Mouse (Mus musculus): ENCODE measurements around the gene Dock2. TPM values are rescaled to one million over a fixed set of nuclear protein-coding genes. Genes with fewer than 3 reads are reported as not detected.

Dock2 gene
- total and polyA plus RNA-seq, 3 experiments, result 79.6 to 151 (median 133) TPM

GRCm38 (mm10) chr11:34315383-34315782, 468.3 kb downstream of the Dock2 start:
- no peak for DNase-seq (ENCODE audit: extremely low read depth)
- Histone ChIP-seq H3K36me3 (replicated peaks in 1 of 2; ENCODE audit: control insufficient read depth in 1 of 2, insufficient read depth in 1 of 2, low read length in 1 of 2) (peaks cover 39 to 88% of the 10 kb centered on the region in 2 experiments), H3K4me1 (ENCODE audit: control insufficient read depth in 1 of 2, insufficient read depth in 2 of 2) (peaks cover 0 to 2% of the 10 kb centered on the region in 2 experiments; a peak in 1 of 4 replicates), H3K27ac (ENCODE audit: insufficient read depth, low read depth) (no peak overlapping the region), H3K9ac (ENCODE audit: insufficient read depth, low read depth) (no peak overlapping the region), H3K79me2 (replicated peaks; ENCODE audit: control insufficient read depth, extremely low read depth, insufficient read depth, poor library complexity, severe bottlenecking) (no peaks in the 10 kb centered on the region), H3K4me3 (replicated peaks in 1 of 3; ENCODE audit: low read depth in 2 of 3, low read length in 2 of 3, poor library complexity in 1 of 3) (no peak overlapping the region), H3K27me3 (replicated peaks) (no peaks in the 10 kb centered on the region), H3K4me2 (ENCODE audit: insufficient read depth, low read depth, poor library complexity, severe bottlenecking) (no peak overlapping the region), H3K9me3 (replicated peaks; ENCODE audit: low read length) (no peaks in the 10 kb centered on the region)
- in situ Hi-C loops (cut with MboI; ENCODE audit: low pct_ligation_motif_present, low pct_unique_long_range_greater_than_20kb, low sequenced_read_pairs), result no loop called here
- TF ChIP-seq ZC3H11A (IDR thresholded peaks at IDR 0.05; ENCODE audit: low read depth, low read length), result no peak
- no peak for TF ChIP-seq SIN3A (IDR thresholded peaks at IDR 0.05; ENCODE audit: low read length)
- TF ChIP-seq NELFE (IDR thresholded peaks at IDR 0.05; ENCODE audit: low read depth, low read length), result no peak
- no peak for TF ChIP-seq MAFK (IDR thresholded peaks at IDR 0.05; ENCODE audit: insufficient replicate concordance, low read length)
- dilution Hi-C loops (cut with MboI; ENCODE audit: extremely low pct_ligation_motif_present, extremely low pct_unique_long_range_greater_than_20kb, low sequenced_read_pairs), result no loop called here

GRCm38 (mm10) chr11:34314534-34315379, 468.9 kb downstream of the Dock2 start, which contains the start of gene Fam196b:
Gene Fam196b, plus strand, starts transcription at chr11:34314822.
- no peaks in the 10 kb centered on the region for H3K79me2 ChIP-seq (replicated peaks; ENCODE audit: control insufficient read depth, extremely low read depth, insufficient read depth, poor library complexity, severe bottlenecking)
- in situ Hi-C loops (cut with MboI; ENCODE audit: low pct_ligation_motif_present, low pct_unique_long_range_greater_than_20kb, low sequenced_read_pairs) (no loop called here), dilution Hi-C loops (cut with MboI; ENCODE audit: extremely low pct_ligation_motif_present, extremely low pct_unique_long_range_greater_than_20kb, low sequenced_read_pairs) (no loop called here)
- TF ChIP-seq SMC3 (IDR thresholded peaks at IDR 0.05; ENCODE audit: low read depth, low read length) (peak; percentile 66), POLR2A (IDR thresholded peaks at IDR 0.05; ENCODE audit: low read depth, low read length) (no peak), CHD2 (IDR thresholded peaks at IDR 0.05; ENCODE audit: low read length) (no peak), ZMIZ1 (IDR thresholded peaks at IDR 0.05; ENCODE audit: low read depth, low read length) (no peak), RAD21 (IDR thresholded peaks at IDR 0.05; ENCODE audit: low read depth, low read length) (peak; percentile 46), CTCF (conservative IDR thresholded peaks at IDR 0.05 in 1 of 2, IDR thresholded peaks at IDR 0.05 in 1 of 2; ENCODE audit: low read depth in 2 of 2, low read length in 2 of 2) (peak; percentile 67 to 69), MYC (IDR thresholded peaks at IDR 0.05; ENCODE audit: low read depth, low read length) (peak; percentile 43; the same call in 1 of the 2 replicates)
- H3K4me2 ChIP-seq (ENCODE audit: insufficient read depth, low read depth, poor library complexity, severe bottlenecking), result no peak within 1 kb of the TSS
- DNase-seq (ENCODE audit: extremely low read depth), result peak; percentile 61
- H3K9ac ChIP-seq (ENCODE audit: insufficient read depth, low read depth), result no peak within 1 kb of the TSS
- no peaks in the 10 kb centered on the region for H3K9me3 ChIP-seq (replicated peaks; ENCODE audit: low read length)
- no peaks in the 10 kb centered on the region for H3K27me3 ChIP-seq (replicated peaks)
- H3K36me3 ChIP-seq (replicated peaks in 1 of 2; ENCODE audit: control insufficient read depth in 1 of 2, insufficient read depth in 1 of 2, low read length in 1 of 2), result peaks cover 40 to 89% of the 10 kb centered on the region in 2 experiments
- no peak within 1 kb of the TSS for H3K4me3 ChIP-seq (replicated peaks in 1 of 3; ENCODE audit: low read depth in 2 of 3, low read length in 2 of 3, poor library complexity in 1 of 3)
- H3K27ac ChIP-seq (ENCODE audit: insufficient read depth, low read depth), result no peak within 1 kb of the TSS
- peaks cover 0 to 9% of the 10 kb centered on the region in 2 experiments; a peak in 2 of 4 replicates for H3K4me1 ChIP-seq (ENCODE audit: control insufficient read depth in 1 of 2, insufficient read depth in 2 of 2)

- Histone ChIP-seq H3K4me1 (ENCODE audit: control insufficient read depth in 1 of 2, insufficient read depth in 2 of 2) (peaks cover 3 to 21% of the 10 kb centered on the region in 2 experiments; a peak in 3 of 4 replicates), H3K36me3 (replicated peaks in 1 of 2; ENCODE audit: control insufficient read depth in 1 of 2, insufficient read depth in 1 of 2, low read length in 1 of 2) (peaks cover 47 to 93% of the 10 kb centered on the region in 2 experiments), H3K79me2 (replicated peaks; ENCODE audit: control insufficient read depth, extremely low read depth, insufficient read depth, poor library complexity, severe bottlenecking) (no peaks in the 10 kb centered on the region), H3K9me3 (replicated peaks; ENCODE audit: low read length) (no peaks in the 10 kb centered on the region), H3K27me3 (replicated peaks) (no peaks in the 10 kb centered on the region), H3K4me3 (replicated peaks in 1 of 3; ENCODE audit: low read depth in 2 of 3, low read length in 2 of 3, poor library complexity in 1 of 3) (no peak overlapping the region), H3K27ac (ENCODE audit: insufficient read depth, low read depth) (no peak overlapping the region), H3K4me2 (ENCODE audit: insufficient read depth, low read depth, poor library complexity, severe bottlenecking) (no peak overlapping the region), H3K9ac (ENCODE audit: insufficient read depth, low read depth) (no peak overlapping the region)
- no peak for DNase-seq (ENCODE audit: extremely low read depth)
- in situ Hi-C loops (cut with MboI; ENCODE audit: low pct_ligation_motif_present, low pct_unique_long_range_greater_than_20kb, low sequenced_read_pairs) (no loop called here), dilution Hi-C loops (cut with MboI; ENCODE audit: extremely low pct_ligation_motif_present, extremely low pct_unique_long_range_greater_than_20kb, low sequenced_read_pairs) (no loop called here)
- no peak for TF ChIP-seq USF1 (IDR thresholded peaks at IDR 0.05; ENCODE audit: low read depth, low read length)
- no peak for TF ChIP-seq TBP (conservative IDR thresholded peaks at IDR 0.05; ENCODE audit: low read depth, low read length)
- no peak for TF ChIP-seq TCF12 (IDR thresholded peaks at IDR 0.05; ENCODE audit: low read depth, low read length)
- no peak for TF ChIP-seq USF2 (conservative IDR thresholded peaks at IDR 0.05; ENCODE audit: low read depth, low read length)
- no peak for TF ChIP-seq RAD21 (IDR thresholded peaks at IDR 0.05; ENCODE audit: low read depth, low read length)
- no peak for TF ChIP-seq BHLHE40 (IDR thresholded peaks at IDR 0.05; ENCODE audit: low read depth, low read length)
- TF ChIP-seq JUND (conservative IDR thresholded peaks at IDR 0.05; ENCODE audit: low read depth, low read length), result no peak
- no peak for TF ChIP-seq SMC3 (IDR thresholded peaks at IDR 0.05; ENCODE audit: low read depth, low read length)
- no peak for TF ChIP-seq GABPA (IDR thresholded peaks at IDR 0.05; ENCODE audit: insufficient replicate concordance, low read depth, low read length)
These were observed 471.5 kb downstream of the Dock2 start for GRCm38 (mm10) chr11:34312208-34312607.
